Mouse (Mus musculus) brain, embryonic 14.5 days (tissue): ENCODE data around the gene Gnmt.
A peak's percentile ranks its signal among the peaks of the same experiment; 100 is the strongest.

ENCODE experiments used
- CTCF ChIP-seq: fragments of 200-500 bp; IDR thresholded peaks from 2 replicates; pipeline ENCODE4 v1.5.1; 2012; ENCODE audit warnings: inconsistent platforms, mild to moderate bottlenecking, moderate library complexity, borderline replicate concordance; ENCODE audit not compliant: insufficient read depth, insufficient read length; ENCODE audit errors: extremely low read depth
- POLR2A ChIP-seq: fragments of 200-500 bp; IDR thresholded peaks from 2 replicates; pipeline ENCODE4 v1.6.1; 2012; ENCODE audit warnings: mild to moderate bottlenecking, inconsistent platforms, borderline replicate concordance; ENCODE audit not compliant: poor library complexity, insufficient read depth, insufficient read length, severe bottlenecking; ENCODE audit errors: extremely low read depth

- TF ChIP-seq POLR2A (peak; percentile 67; the same call in 1 of the 2 replicates), CTCF (no peak)
These were observed 43.7 kb upstream of the Gnmt start, which contains the start of gene 2310039H08Rik for GRCm38 (mm10) chr17:46772404-46773277.
